Mouse (Mus musculus) frontal cortex, postnatal 14 days (tissue): ENCODE measurements around the gene Spata5.
"Not testable (repeated sequence)": the region's sequence is repeated elsewhere in the genome, so short reads cannot be mapped to it uniquely, and the experiment has no call there.

Source experiments
- DNase-seq, 2 experiments: peaks; one replicate each; pipeline ENCODE4 v3.0.0; 2022; ENCODE audit warnings: low spot score in 2 of 2

Gene Spata5

GRCm38 (mm10) chr3:37510055-37511032, 90.6 kb downstream of the Spata5 start:
- no peak for DNase-seq

GRCm38 (mm10) chr3:37515485-37515884, 95.8 kb downstream of the Spata5 start:
- no peak for DNase-seq

- no peak for DNase-seq
Observed at GRCm38 (mm10) chr3:37516379-37516778, 96.7 kb downstream of the Spata5 start.

GRCm38 (mm10) chr3:37518611-37519010, 98.9 kb downstream of the Spata5 start:
- no peak for DNase-seq

GRCm38 (mm10) chr3:37520334-37521023, 100.8 kb downstream of the Spata5 start:
- no peak for DNase-seq

- no peak for DNase-seq
Observed at GRCm38 (mm10) chr3:37532079-37532478, 112.4 kb downstream of the Spata5 start.

GRCm38 (mm10) chr3:37540701-37541100, 121.0 kb downstream of the Spata5 start:
- not testable (repeated sequence) for DNase-seq

- no peak for DNase-seq
Observed at GRCm38 (mm10) chr3:37546351-37546750, 126.7 kb downstream of the Spata5 start.

- DNase-seq = no peak
Observed at GRCm38 (mm10) chr3:37550190-37550589, 130.5 kb downstream of the Spata5 start.

GRCm38 (mm10) chr3:37550594-37550993, 130.9 kb downstream of the Spata5 start:
- no peak for DNase-seq

GRCm38 (mm10) chr3:37551486-37551885, 131.8 kb downstream of the Spata5 start:
- DNase-seq = no peak

- DNase-seq = no peak
Observed at GRCm38 (mm10) chr3:37552244-37552643, 132.5 kb downstream of the Spata5 start.

- DNase-seq = no peak
Observed at GRCm38 (mm10) chr3:37553371-37554033, 133.8 kb downstream of the Spata5 start.

GRCm38 (mm10) chr3:37556412-37557113, 136.9 kb downstream of the Spata5 start:
- no peak for DNase-seq

- no peak for DNase-seq
Observed at GRCm38 (mm10) chr3:37557741-37558479, 138.2 kb downstream of the Spata5 start.

- no peak for DNase-seq
Observed at GRCm38 (mm10) chr3:37559339-37559738, 139.6 kb downstream of the Spata5 start.

- no peak for DNase-seq
Observed at GRCm38 (mm10) chr3:37561466-37561865, 141.8 kb downstream of the Spata5 start.

GRCm38 (mm10) chr3:37566097-37566496, 146.4 kb downstream of the Spata5 start:
- no peak for DNase-seq

- no peak for DNase-seq
Observed at GRCm38 (mm10) chr3:37567505-37567904, 147.8 kb downstream of the Spata5 start.

GRCm38 (mm10) chr3:37568780-37569179, 149.1 kb downstream of the Spata5 start:
- DNase-seq = no peak
